Mouse (Mus musculus): ENCODE measurements around the gene Ifi27l2a. TPM values are rescaled to one million over a fixed set of nuclear protein-coding genes. Genes with fewer than 3 reads are reported as not detected.

Ifi27l2a gene
- polyA plus RNA-seq, 1 experiment = not detected

DNA sequence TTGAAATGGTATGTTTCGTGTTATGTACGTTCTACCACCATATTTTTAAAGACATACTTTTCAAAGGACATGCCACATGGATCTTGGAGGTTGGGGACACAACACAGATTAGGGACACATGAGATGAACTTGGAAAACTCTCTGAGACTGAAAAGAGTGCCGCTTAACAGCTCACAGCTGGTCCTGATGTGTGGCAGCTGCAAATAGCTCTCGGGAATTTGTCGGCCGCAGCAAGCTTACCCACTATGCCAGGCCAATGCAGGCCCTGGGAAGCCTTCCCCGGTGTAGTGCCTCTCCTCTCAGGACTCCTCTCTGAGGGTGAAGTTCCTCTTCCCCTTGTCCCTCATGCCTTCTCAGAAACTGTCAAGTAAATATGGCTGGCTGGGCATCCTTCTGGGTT lies 46.7 kb downstream of the Ifi27l2a start:
- H3K4me1 ChIP-seq (ENCODE audit: control insufficient read depth, insufficient read depth, low read length) = peaks cover 3% of the 10 kb centered on the region; the same call in 1 of the 2 replicates
- TF ChIP-seq CTCF (IDR thresholded peaks at IDR 0.05; ENCODE audit: insufficient read depth, low read depth, low read length) (no peak), POLR2A (IDR thresholded peaks at IDR 0.05; ENCODE audit: insufficient read depth, low read depth, low read length) (no peak)
- H3K4me3 ChIP-seq (ENCODE audit: insufficient read depth, low read depth, low read length) = no peak overlapping the region
- WGBS = 84% methylated on average over 7 of the region's 7 CpGs
- H3K27ac ChIP-seq (ENCODE audit: insufficient read depth, low read depth, low read length) = no peak overlapping the region

DNA sequence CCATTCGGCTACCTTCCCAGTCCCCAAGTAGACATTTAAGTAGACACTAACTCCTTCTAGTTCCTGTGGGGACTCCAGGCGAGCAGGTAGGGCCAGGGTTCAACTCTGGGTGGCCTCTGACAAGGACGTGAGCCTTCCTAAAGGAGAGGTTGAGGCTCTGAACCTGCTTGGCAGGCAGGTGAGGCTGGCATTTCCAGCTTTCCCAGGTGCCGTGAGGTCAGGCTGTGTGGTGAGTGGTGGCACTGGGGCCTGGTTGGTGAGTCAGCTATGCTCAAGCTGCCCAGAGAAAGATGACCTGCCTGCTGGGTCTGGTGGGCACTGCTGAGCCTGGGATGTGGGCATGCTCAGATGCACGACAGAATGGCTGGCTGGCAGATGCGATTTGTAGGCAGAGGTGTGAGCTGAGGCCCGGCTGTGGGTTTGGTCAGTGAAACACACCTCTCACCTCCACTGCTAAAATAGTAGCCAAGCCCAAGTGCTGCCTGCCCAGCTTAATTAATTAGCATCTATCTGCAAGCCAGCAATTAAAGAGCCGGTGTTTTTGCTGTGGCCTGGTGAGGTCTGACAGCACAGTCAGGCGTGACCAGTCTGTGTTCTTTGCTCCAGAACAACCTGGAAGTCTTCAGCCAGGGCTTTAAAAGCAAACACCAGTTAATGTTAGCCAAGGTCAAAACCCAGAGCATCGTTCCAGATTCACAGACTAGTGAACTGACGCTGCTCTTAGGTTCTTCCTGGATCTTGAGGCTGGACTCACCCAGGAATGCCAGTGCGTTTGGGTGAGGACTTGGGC lies 47.8 kb downstream of the Ifi27l2a start:
- 84% methylated on average over 12 of the region's 12 CpGs for WGBS
- Histone ChIP-seq H3K4me3 (ENCODE audit: insufficient read depth, low read depth, low read length) (no peak overlapping the region), H3K27ac (ENCODE audit: insufficient read depth, low read depth, low read length) (no peak overlapping the region), H3K4me1 (ENCODE audit: control insufficient read depth, insufficient read depth, low read length) (peaks cover 10% of the 10 kb centered on the region)
- no peak for TF ChIP-seq CTCF (IDR thresholded peaks at IDR 0.05; ENCODE audit: insufficient read depth, low read depth, low read length)
- no peak for TF ChIP-seq POLR2A (IDR thresholded peaks at IDR 0.05; ENCODE audit: insufficient read depth, low read depth, low read length)

DNA sequence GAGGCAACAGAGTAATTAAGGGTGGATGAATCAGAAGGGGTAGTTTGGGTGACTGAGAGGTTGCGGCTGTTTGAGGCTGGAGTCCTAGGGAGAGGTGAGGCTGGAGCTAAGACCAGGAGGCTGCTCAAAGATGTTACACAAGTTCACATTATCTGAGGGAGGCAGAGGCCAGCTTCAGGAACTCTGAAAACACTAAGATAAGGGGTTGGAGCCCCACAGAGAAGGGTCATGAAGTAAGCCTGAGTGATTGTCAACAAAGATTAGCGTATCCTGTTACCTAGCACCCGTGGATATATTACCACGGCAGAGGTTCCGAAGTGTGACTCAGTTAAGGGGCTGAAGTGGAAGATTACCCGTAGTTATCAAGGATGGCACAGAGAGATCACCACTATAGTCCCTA lies 50.0 kb downstream of the Ifi27l2a start:
- Histone ChIP-seq H3K27ac (ENCODE audit: insufficient read depth, low read depth, low read length) (no peak overlapping the region), H3K4me1 (ENCODE audit: control insufficient read depth, insufficient read depth, low read length) (peaks cover 24% of the 10 kb centered on the region), H3K4me3 (ENCODE audit: insufficient read depth, low read depth, low read length) (no peak overlapping the region)
- WGBS = 86% methylated on average over 6 of the region's 6 CpGs
- no peak for TF ChIP-seq POLR2A (IDR thresholded peaks at IDR 0.05; ENCODE audit: insufficient read depth, low read depth, low read length)
- no peak for TF ChIP-seq CTCF (IDR thresholded peaks at IDR 0.05; ENCODE audit: insufficient read depth, low read depth, low read length)

Other genes starting within 250 kb of the Ifi27l2a start
- gene Prima1, start 201.5 kb downstream of the Ifi27l2a start, polyA plus RNA-seq (2012; ENCODE audit: insufficient read depth, insufficient read length, low replicate concordance, missing spikeins) = not detected in 2 replicates
- not detected in 2 replicates for gene Fam181a, start 132.7 kb downstream of the Ifi27l2a start, polyA plus RNA-seq (2012; ENCODE audit: insufficient read depth, insufficient read length, low replicate concordance, missing spikeins)
- gene Asb2, start 87.7 kb downstream of the Ifi27l2a start, polyA plus RNA-seq (2012; ENCODE audit: insufficient read depth, insufficient read length, low replicate concordance, missing spikeins) = not detected in 2 replicates
- not detected in 2 replicates for gene Otub2, start 55.0 kb downstream of the Ifi27l2a start, polyA plus RNA-seq (2012; ENCODE audit: insufficient read depth, insufficient read length, low replicate concordance, missing spikeins)
- not detected in 2 replicates for gene 9330161L09Rik, start 35.9 kb downstream of the Ifi27l2a start, polyA plus RNA-seq (2012; ENCODE audit: insufficient read depth, insufficient read length, low replicate concordance, missing spikeins)
- gene Ddx24, start 17.9 kb downstream of the Ifi27l2a start, polyA plus RNA-seq (2012; ENCODE audit: insufficient read depth, insufficient read length, low replicate concordance, missing spikeins) = 279 TPM in 1 of 2 replicates, not detected in the other
- not detected in 2 replicates for gene Ifi27, start 9.5 kb downstream of the Ifi27l2a start, polyA plus RNA-seq (2012; ENCODE audit: insufficient read depth, insufficient read length, low replicate concordance, missing spikeins)
- not detected in 2 replicates for gene Ifi27l2b, start 13.5 kb upstream of the Ifi27l2a start, polyA plus RNA-seq (2012; ENCODE audit: insufficient read depth, insufficient read length, low replicate concordance, missing spikeins)
- gene Ppp4r4, start 88.6 kb upstream of the Ifi27l2a start, polyA plus RNA-seq (2012; ENCODE audit: insufficient read depth, insufficient read length, low replicate concordance, missing spikeins) = not detected in 2 replicates
- gene Serpina10, start 187.8 kb upstream of the Ifi27l2a start, polyA plus RNA-seq (2012; ENCODE audit: insufficient read depth, insufficient read length, low replicate concordance, missing spikeins) = not detected in 2 replicates
- not detected in 2 replicates for gene Serpina6, start 213.5 kb upstream of the Ifi27l2a start, polyA plus RNA-seq (2012; ENCODE audit: insufficient read depth, insufficient read length, low replicate concordance, missing spikeins)
- gene Serpina16, start 232.5 kb upstream of the Ifi27l2a start, polyA plus RNA-seq (2012; ENCODE audit: insufficient read depth, insufficient read length, low replicate concordance, missing spikeins) = not detected in 2 replicates